Mouse (Mus musculus): ENCODE measurements around the gene Gpr83. TPM values are rescaled to one million over a fixed set of nuclear protein-coding genes. Genes with fewer than 3 reads are reported as not detected.
"Not testable (repeated sequence)": the region's sequence is repeated elsewhere in the genome, so short reads cannot be mapped to it uniquely, and the experiment has no call there.

The Gpr83 gene
- polyA plus RNA-seq, 1 experiment from 2014 or later, result not detected

- Histone ChIP-seq H3K27ac (no peak overlapping the region), H3K36me3 (no peaks in the 10 kb centered on the region), H3K4me3 (no peak overlapping the region), H3K9me3 (no peaks in the 10 kb centered on the region), H3K27me3 (ENCODE audit: insufficient read depth, poor library complexity, severe bottlenecking) (peaks cover 3% of the 10 kb centered on the region; the same call in 1 of the 2 replicates), H3K4me1 (peaks cover 13% of the 10 kb centered on the region; the same call in 1 of the 2 replicates)
- DNase-seq (ENCODE audit: low spot score), result peak; percentile 68
- WGBS, result 43% methylated on average over 17 of the region's 17 CpGs
Measured at GRCm38 (mm10) chr9:14872181-14872930, 12.3 kb downstream of the Gpr83 start.

- no peak overlapping the region for H3K27ac ChIP-seq
- no peak for DNase-seq (ENCODE audit: low spot score)
- H3K4me3 ChIP-seq, result no peak overlapping the region
- peaks cover 13% of the 10 kb centered on the region; the same call in 1 of the 2 replicates for H3K4me1 ChIP-seq
- peaks cover 3% of the 10 kb centered on the region; the same call in 1 of the 2 replicates for H3K27me3 ChIP-seq (ENCODE audit: insufficient read depth, poor library complexity, severe bottlenecking)
- 72% methylated on average over 5 of the region's 5 CpGs for WGBS
- H3K36me3 ChIP-seq, result no peaks in the 10 kb centered on the region
- H3K9me3 ChIP-seq, result no peaks in the 10 kb centered on the region
Measured at GRCm38 (mm10) chr9:14875743-14876507, 15.9 kb downstream of the Gpr83 start.

GRCm38 (mm10) chr9:14876566-14876965, 16.6 kb downstream of the Gpr83 start:
- not testable (repeated sequence) for H3K4me3 ChIP-seq; H3K27ac ChIP-seq; H3K9me3 ChIP-seq; H3K27me3 ChIP-seq (ENCODE audit: insufficient read depth, poor library complexity, severe bottlenecking); H3K36me3 ChIP-seq; DNase-seq (ENCODE audit: low spot score)
- 16% methylated on average over 8 of the region's 8 CpGs for WGBS
- H3K4me1 ChIP-seq, result peaks cover 13% of the 10 kb centered on the region; the same call in 1 of the 2 replicates

- Histone ChIP-seq H3K27me3 (ENCODE audit: insufficient read depth, poor library complexity, severe bottlenecking) (no peaks in the 10 kb centered on the region), H3K4me1 (0 out of 2 replicates have a peak, but pooled peaks cover 5% of the 10 kb centered on the region), H3K4me3 (no peak overlapping the region), H3K27ac (no peak overlapping the region), H3K36me3 (no peaks in the 10 kb centered on the region), H3K9me3 (no peaks in the 10 kb centered on the region)
- no peak for DNase-seq (ENCODE audit: low spot score)
- 54% methylated on average over 4 of the region's 4 CpGs for WGBS
Measured at GRCm38 (mm10) chr9:14884641-14885040, 24.6 kb downstream of the Gpr83 start.

GRCm38 (mm10) chr9:14885151-14885550, 25.1 kb downstream of the Gpr83 start:
- H3K36me3 ChIP-seq, result no peaks in the 10 kb centered on the region
- DNase-seq (ENCODE audit: low spot score), result no peak
- H3K27ac ChIP-seq, result no peak overlapping the region
- no peak overlapping the region for H3K4me3 ChIP-seq
- H3K27me3 ChIP-seq (ENCODE audit: insufficient read depth, poor library complexity, severe bottlenecking), result no peaks in the 10 kb centered on the region
- H3K9me3 ChIP-seq, result no peaks in the 10 kb centered on the region
- H3K4me1 ChIP-seq, result 0 out of 2 replicates have a peak, but pooled peaks cover 5% of the 10 kb centered on the region

GRCm38 (mm10) chr9:14885954-14886353, 25.9 kb downstream of the Gpr83 start:
- Histone ChIP-seq H3K36me3 (no peaks in the 10 kb centered on the region), H3K9me3 (no peaks in the 10 kb centered on the region), H3K27me3 (ENCODE audit: insufficient read depth, poor library complexity, severe bottlenecking) (no peaks in the 10 kb centered on the region), H3K27ac (no peak overlapping the region), H3K4me3 (no peak overlapping the region), H3K4me1 (0 out of 2 replicates have a peak, but pooled peaks cover 5% of the 10 kb centered on the region)
- 69% methylated on average over 1 of the region's 1 CpGs for WGBS
- no peak for DNase-seq (ENCODE audit: low spot score)

- DNase-seq (ENCODE audit: low spot score), result no peak
- WGBS, result 70% methylated on average over 6 of the region's 6 CpGs
- Histone ChIP-seq H3K9me3 (no peaks in the 10 kb centered on the region), H3K4me3 (no peak overlapping the region), H3K27ac (no peak overlapping the region), H3K27me3 (ENCODE audit: insufficient read depth, poor library complexity, severe bottlenecking) (no peaks in the 10 kb centered on the region), H3K36me3 (no peaks in the 10 kb centered on the region), H3K4me1 (0 out of 2 replicates have a peak, but pooled peaks cover 5% of the 10 kb centered on the region)
Measured at GRCm38 (mm10) chr9:14887787-14888382, 27.9 kb downstream of the Gpr83 start.

GRCm38 (mm10) chr9:14888671-14889070, 28.7 kb downstream of the Gpr83 start:
- H3K27ac ChIP-seq, result no peak overlapping the region
- no peak for DNase-seq (ENCODE audit: low spot score)
- WGBS, result 77% methylated on average over 6 of the region's 6 CpGs
- H3K36me3 ChIP-seq, result no peaks in the 10 kb centered on the region
- H3K4me3 ChIP-seq, result no peak overlapping the region
- no peaks in the 10 kb centered on the region for H3K9me3 ChIP-seq
- H3K4me1 ChIP-seq, result 0 out of 2 replicates have a peak, but pooled peaks cover 5% of the 10 kb centered on the region
- H3K27me3 ChIP-seq (ENCODE audit: insufficient read depth, poor library complexity, severe bottlenecking), result no peaks in the 10 kb centered on the region

GRCm38 (mm10) chr9:14890699-14891098, 30.7 kb downstream of the Gpr83 start:
- H3K9me3 ChIP-seq, result no peaks in the 10 kb centered on the region
- no peaks in the 10 kb centered on the region for H3K27me3 ChIP-seq (ENCODE audit: insufficient read depth, poor library complexity, severe bottlenecking)
- H3K4me1 ChIP-seq, result 0 out of 2 replicates have a peak, but pooled peaks cover 5% of the 10 kb centered on the region
- no peak overlapping the region for H3K4me3 ChIP-seq
- no peak overlapping the region for H3K27ac ChIP-seq
- no peaks in the 10 kb centered on the region for H3K36me3 ChIP-seq
- WGBS, result 81% methylated on average over 3 of the region's 3 CpGs
- no peak for DNase-seq (ENCODE audit: low spot score)

GRCm38 (mm10) chr9:14891891-14892290, 31.9 kb downstream of the Gpr83 start:
- 77% methylated on average over 5 of the region's 5 CpGs for WGBS

GRCm38 (mm10) chr9:14893388-14893787, 33.4 kb downstream of the Gpr83 start:
- Histone ChIP-seq H3K36me3 (no peaks in the 10 kb centered on the region), H3K27ac (no peak overlapping the region), H3K4me1 (no peaks in the 10 kb centered on the region), H3K4me3 (no peak overlapping the region), H3K9me3 (no peaks in the 10 kb centered on the region), H3K27me3 (ENCODE audit: insufficient read depth, poor library complexity, severe bottlenecking) (no peaks in the 10 kb centered on the region)
- 77% methylated on average over 9 of the region's 9 CpGs for WGBS
- DNase-seq (ENCODE audit: low spot score), result no peak

More at GRCm38 (mm10) chr9:14891891-14892290, 31.9 kb downstream of the Gpr83 start:
- Histone ChIP-seq H3K4me3 (no peak overlapping the region), H3K27ac (no peak overlapping the region), H3K27me3 (ENCODE audit: insufficient read depth, poor library complexity, severe bottlenecking) (no peaks in the 10 kb centered on the region), H3K36me3 (no peaks in the 10 kb centered on the region), H3K4me1 (0 out of 2 replicates have a peak, but pooled peaks cover 5% of the 10 kb centered on the region), H3K9me3 (no peaks in the 10 kb centered on the region)
- no peak for DNase-seq (ENCODE audit: low spot score)

GRCm38 (mm10) chr9:14894628-14895027, 34.6 kb downstream of the Gpr83 start:
- no peak overlapping the region for H3K27ac ChIP-seq
- no peaks in the 10 kb centered on the region for H3K36me3 ChIP-seq
- no peaks in the 10 kb centered on the region for H3K9me3 ChIP-seq
- WGBS, result 75% methylated on average over 3 of the region's 3 CpGs
- no peaks in the 10 kb centered on the region for H3K27me3 ChIP-seq (ENCODE audit: insufficient read depth, poor library complexity, severe bottlenecking)
- DNase-seq (ENCODE audit: low spot score), result no peak
- H3K4me1 ChIP-seq, result no peaks in the 10 kb centered on the region
- no peak overlapping the region for H3K4me3 ChIP-seq

All from heart, embryonic 10.5 days (tissue).